Mouse (Mus musculus) midbrain, embryonic 15.5 days (tissue): Measurements from ENCODE around the gene Cdx4. TPM values are rescaled to one million over a fixed set of nuclear protein-coding genes. Genes with fewer than 3 reads are reported as not detected.

Source experiments
- polyA plus RNA-seq: library from polyadenylated mRNA; unstranded; fragments of >200 nt; fragmentation: Nextera tagmentation; extraction: Ambion mirVana; gene quantifications from 2 replicates; pipeline ENCODE4 v1.2.1, GENCODE M21; 2015

The Cdx4 gene
- polyA plus RNA-seq, 1 experiment from 2014 or later = not detected

Other genes starting within 250 kb of the Cdx4 start
- gene Nap1l2, start 134.8 kb upstream of the Cdx4 start, polyA plus RNA-seq = 84.8 and 90.5 TPM in 2 replicates
- 7.4 and 8.3 TPM in 2 replicates for gene Chic1, start 35.1 kb downstream of the Cdx4 start, polyA plus RNA-seq
- 0.28 and 0.37 TPM in 2 replicates for gene Tsx, start 93.1 kb downstream of the Cdx4 start, polyA plus RNA-seq
- gene Gm26992, start 100.6 kb downstream of the Cdx4 start, polyA plus RNA-seq = not detected in 2 replicates